Mouse (Mus musculus) bone marrow macrophage, adult 2 months (primary cell): ENCODE results near the gene Sh3pxd2a.

Source experiments
- CTCF ChIP-seq: IDR thresholded peaks from 2 replicates; pipeline ENCODE4 v1.5.1; 2012; ENCODE audit warnings: low read depth, mild to moderate bottlenecking, low read length, moderate library complexity
- POLR2A ChIP-seq: IDR thresholded peaks from 2 replicates; pipeline ENCODE4 v1.6.1; 2012; ENCODE audit warnings: mild to moderate bottlenecking, low read depth, low read length, borderline replicate concordance

DNA sequence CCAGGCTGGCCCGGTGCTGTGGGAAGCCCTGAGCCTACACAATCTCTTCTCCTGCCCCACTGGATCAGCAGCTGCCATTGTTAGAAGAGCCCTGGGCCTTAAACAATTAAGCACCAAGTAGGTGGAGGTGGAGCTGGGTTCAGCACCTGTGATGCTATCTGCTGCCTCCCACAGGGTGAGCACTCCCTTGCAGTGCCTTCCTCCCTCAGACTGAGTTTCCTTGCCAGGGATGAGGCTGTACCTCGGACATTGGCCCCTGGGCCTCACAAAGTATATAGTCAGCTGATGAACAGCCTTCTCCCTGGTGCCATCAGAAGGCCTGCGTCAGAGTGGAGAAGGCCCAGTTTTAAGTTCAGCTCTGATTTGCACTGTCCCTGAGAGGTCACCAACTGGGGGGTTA, 106.9 kb downstream of the Sh3pxd2a start:
- TF ChIP-seq POLR2A, result no peak
- no peak for TF ChIP-seq CTCF
